Mouse (Mus musculus): Measurements from ENCODE around the gene Fam234a.
A peak's percentile ranks its signal among the peaks of the same experiment; 100 is the strongest.
"Not testable (repeated sequence)": the region's sequence is repeated elsewhere in the genome, so short reads cannot be mapped to it uniquely, and the experiment has no call there.

Fam234a gene

DNA sequence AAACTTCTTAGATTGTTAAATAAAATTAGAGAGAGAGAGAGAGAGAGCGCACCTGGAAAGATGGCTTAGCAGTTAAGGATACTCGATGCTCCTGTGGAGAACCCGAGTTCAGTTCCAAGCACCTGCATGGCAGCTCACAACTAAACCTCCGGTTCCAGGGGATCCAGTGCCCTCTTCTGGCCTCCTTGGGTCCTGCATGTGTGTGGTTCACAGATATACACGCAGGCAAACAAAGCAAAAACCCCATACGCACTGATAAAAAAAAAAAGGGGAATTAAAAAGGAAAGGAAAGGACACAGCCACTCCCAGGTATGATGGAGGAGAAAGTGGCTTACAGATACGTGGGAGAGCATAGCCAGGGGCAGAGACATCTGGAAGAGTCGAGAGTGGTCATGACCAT is 11.2 kb downstream of the Fam234a start:
- no peak for DNase-seq

DNA sequence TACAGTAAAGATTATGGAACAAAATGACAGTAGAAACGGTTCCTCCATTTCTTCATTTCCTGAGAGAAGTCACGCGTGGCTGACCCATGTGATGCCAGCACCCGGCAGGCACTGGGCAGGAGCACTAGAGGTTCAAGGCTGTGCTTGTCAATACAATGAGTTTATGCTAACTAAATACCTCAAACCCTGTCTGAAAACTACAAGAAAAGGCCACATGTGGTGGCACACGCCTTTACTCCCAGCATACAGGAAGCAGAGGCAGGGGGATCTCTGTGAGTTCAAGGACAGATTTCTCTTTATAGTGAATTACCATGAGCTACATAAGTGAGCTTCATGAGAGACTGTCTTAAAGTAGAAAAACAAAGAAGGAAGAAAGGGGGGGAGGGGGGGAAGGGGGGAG is 12.9 kb downstream of the Fam234a start:
- no peak for DNase-seq

DNA sequence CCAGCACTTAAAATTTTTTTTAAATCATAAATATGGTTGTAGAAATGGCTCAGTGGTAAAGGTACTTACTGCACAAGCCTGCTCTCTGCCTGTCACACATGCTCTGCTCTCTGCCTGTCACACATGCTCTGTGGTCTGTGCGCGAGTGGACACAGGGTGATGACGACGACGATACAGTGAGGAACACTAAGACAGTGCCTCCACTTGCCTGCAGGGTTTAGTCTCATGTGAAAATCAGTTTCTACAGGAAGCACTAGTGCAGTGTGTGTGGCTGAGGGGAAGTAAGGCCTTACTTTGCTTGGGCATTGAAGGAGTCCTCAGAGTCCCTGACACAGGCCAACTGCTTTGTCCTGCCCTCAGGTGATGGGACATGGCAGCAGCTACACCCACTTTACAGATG is 14.3 kb downstream of the Fam234a start:
- DNase-seq: no peak

DNA sequence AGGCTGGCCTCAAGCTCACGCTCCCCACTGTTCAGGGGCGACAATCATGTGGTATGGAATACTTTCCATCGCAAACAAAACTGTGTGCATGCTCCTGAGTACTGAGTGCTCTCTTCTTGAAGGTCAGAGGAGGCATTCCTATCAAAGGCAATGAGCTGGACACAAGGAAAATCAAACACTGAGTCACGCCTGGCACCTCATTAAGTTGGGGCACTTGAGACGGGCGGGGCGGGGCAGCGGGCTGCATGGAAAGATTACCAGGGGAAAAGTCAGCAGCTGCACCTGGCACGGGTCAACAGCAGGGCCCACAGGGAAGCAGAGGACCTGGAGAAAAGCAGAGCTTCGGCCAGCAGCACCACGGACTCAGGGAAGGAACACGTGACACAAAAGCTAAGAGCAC is 18.9 kb downstream of the Fam234a start:
- DNase-seq: peak; percentile 84 to 91

DNA sequence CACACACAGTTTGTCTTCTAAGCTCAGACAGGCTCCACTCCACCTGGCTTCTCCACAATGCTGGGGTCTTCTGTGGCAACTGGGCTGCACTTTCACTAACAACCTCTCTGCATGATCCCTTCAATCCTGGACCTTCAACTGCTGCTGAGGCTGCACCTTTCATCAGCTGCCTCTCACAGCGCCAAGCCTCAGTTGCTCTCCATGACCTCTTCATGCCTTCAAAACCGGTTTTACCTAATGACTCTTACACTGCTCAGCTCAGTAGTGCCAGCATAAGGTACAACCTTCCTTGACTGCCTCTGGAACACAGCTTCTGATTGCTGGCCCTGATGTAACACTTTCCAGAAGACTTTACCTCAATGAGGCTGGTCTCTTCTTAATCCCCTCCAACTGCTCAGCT is 22.5 kb downstream of the Fam234a start:
- peak in 1 of 2 experiments; percentile 43 for DNase-seq

DNA sequence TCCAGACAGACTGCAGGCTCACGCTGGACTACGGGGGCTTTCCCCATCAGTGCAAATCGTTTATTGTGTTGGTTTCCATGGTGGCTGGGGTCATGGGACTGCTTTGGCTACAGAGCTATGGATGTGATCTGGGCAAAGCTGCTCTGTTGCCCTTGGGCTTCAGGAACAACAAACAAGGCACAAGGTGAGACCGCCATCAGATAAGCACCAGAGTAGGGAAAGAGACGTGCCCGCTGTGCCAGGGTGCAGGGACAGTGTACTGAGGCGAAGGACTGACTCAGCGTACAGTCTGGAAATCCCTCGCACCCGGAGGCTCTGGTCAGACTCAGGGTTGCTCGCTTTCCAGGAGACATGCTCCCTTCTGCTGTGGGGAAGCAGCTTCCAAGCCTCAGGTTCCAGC is 31.4 kb downstream of the Fam234a start:
- no peak for DNase-seq

DNA sequence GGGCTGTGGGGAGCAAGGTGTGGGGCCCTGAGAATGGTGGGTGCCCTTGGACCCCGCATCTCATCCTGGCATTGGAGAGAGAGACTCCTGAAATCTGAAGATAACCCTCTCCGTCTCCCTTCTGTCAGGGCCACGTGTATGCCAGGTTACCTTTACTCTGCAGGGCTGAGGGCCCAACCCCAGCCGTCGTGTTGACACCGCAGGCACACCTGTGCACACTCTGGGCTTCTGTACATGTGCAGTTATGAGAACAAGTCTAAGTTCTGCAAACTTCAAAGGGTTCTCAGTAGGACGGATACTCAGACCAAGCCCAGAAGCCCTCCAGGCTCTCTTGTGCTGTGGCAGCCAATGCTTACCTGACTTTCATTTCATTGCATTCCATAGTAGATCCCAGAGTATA is 31.8 kb downstream of the Fam234a start:
- no peak for DNase-seq

DNA sequence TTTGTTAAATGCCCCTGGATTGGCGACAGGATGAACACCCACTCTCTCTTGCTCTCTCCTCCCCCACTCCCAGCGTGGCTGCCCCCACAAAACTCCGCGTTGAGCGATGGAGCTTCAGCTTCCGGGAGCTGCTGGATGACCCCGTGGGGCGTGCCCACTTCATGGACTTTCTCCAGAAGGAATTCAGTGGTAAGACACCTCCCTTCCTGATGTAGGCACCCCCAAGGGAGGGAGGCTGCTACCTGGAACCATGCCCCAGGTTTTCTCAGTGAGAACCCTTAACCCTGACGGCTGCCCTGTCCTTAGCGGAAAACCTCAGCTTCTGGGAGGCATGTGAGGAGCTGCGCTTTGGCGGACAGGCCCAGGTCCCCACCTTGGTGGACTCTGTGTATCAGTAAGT is 36.4 kb downstream of the Fam234a start, which contains the start of gene Arhgdig:
TSS of gene Arhgdig (minus strand) at position 101 of the 400 bp plus-strand sequence.
- DNase-seq: no peak

DNA sequence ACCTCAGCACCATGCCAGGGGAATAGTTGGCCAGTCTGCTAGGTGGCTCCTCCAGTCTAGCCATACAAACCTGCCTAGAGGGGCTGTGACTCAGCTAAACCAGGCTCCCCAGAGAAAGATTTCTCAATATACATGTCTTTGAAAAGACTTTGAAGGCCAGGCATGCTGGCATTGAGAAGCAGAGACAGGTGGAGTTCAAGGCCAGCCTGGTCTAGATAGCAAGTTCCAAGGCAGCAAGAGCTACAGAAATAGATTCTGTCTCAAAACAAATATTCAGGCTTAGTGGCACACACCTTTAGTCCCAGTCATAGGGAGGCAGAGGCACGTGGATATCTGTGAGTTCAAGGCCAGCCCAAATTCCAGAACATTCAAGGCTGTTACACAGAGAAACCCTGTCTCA is 37.6 kb downstream of the Fam234a start:
- DNase-seq: no peak

DNA sequence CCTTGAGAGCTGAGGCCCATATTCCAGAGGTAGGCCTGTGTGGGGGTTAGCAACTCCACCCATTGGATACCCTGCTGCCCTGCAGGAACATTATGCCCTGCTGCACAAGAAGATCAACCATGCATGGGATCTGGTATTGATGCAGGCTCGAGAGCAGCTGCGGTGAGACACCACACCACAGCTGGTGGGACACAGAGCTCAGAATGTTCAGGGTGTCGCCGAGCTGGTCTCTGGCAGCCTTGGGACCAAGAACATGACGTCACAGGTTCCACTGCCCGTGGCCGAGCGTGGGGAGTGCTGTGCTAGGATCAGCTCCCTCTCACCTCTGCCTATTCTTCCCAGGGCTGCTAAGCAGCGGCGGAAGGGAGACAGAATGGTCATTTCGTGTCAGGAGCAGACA is 39.3 kb downstream of the Fam234a start:
- no peak for DNase-seq

DNA sequence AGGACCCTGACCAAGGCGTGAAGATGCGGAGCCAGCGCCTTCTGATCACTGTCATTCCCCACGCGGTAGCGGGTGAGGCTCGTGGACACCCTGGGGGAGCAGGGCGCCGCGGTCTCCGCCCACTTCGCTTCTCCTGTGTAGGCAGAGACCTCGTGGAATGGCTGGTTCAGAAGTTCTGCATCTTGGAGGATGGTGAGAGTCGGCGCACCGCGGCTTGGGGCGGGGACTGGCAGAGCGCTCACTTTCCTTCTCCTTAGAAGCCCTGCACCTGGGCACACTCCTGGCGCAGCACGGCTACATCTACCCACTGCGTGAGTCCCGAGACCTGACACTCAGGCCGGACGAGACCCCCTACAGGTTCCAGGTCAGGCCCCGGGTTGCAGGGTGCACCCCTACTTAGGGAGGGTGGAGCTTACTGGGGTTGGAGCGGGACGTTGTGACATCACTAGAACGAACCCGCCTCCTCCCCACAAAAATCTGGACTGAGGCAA is 40.7 kb downstream of the Fam234a start:
- DNase-seq: peak; percentile 53 to 59

DNA sequence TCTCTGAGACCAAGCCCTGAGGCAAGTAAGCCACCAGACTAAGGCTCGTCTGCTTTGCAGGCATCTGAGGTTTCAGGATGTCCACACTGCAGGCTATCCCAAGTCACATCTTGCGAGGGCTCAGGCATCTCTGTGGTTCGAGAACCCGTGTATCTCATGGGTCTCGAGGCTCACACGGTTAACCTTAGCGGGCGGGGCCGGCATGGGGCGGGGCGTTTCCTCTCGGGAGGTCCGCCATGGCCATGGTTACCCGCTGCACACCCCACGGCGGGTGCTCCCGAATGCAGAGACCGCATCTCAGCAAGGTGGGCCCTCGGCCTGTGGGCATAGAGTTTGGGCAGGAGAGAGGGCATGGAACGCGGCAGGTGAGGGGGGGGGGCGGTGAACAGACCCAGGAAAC is 41.3 kb downstream of the Fam234a start, which contains the start of gene Rgs11:
TSS of gene Rgs11 (plus strand) at position 215 of the 400 bp plus-strand sequence.
- DNase-seq: peak; percentile 53 to 58

DNA sequence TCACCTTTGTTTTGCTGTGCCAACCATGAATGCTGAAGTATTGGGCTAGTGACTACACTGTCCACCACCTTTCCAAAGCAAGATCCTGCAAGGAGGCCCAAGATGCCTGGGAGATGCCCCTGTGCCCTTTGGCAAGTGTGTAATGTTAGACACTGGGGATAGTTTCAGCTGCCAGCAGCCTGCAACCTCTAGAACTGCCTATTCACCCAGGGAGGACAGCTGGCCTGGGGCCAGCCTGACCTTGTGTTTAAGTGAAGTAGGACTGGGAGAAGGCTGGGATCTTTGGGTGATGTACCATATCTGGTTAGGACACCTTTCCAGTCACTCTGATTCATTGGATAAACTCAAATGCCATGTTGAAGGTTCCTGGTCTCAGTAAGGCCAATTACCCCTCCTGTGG is 42.0 kb downstream of the Fam234a start:
- DNase-seq: no peak

DNA sequence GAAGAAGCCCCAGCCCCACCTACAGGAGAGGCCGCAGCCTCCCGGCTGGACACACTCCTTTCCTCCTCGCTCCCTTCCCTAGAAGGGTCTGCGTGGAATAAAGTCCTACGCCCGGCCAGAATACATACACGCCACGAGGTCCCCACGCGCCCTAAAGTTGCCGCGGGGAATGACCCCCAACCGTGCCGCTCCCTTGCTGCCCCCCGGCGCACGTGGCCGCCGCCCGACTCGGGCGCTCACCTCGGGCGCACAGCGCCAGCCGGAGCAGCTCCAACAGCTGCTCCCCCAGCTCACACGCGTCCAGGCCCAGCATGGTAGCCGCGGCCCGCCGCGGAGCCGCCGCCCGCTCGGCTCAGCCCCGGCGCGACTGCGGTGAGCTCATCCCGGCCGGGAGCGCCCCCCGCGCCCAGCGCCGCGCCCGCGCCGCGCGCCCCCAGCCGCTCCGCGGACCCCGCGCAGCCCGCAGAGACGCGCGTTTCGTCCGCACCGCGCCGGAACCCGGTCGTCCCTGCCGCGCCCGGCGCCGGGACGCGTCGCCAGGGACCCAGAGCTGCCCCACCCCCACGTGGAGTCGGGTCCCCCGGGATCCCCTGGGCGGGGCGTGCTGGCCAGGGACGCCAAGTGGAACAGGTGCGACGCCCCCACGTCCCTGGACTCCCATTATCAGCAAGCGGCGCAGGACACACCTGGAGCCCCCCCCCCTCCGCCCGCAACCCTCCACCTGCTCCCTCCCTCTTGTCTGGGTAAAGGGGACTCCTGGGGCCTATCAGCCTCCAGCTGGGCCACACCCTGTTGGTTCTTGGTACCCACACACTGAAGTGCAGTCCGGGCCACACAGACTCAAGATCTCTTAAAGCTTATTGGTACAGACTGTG is 43.0 kb downstream of the Fam234a start:
- peak; percentile 19 to 57 for DNase-seq

DNA sequence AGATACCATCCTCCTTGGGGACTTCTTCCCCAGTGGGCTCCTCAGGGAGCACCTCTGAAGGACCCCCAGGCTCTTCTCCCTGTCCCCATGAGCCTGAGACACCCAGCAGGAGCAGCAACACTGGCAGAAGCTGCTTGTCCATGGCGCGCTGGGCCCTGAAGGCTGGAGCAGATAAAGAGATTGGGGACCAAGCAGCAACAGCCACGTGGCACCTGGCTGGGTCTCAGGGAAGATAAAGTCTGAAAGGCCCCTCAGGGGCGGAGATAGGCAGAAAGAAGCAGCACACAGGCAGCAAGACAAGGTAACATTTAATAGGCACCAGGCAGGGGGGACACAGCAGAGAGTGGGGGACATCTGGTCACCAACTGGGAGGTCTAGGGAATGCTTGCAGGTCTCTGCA is 45.1 kb downstream of the Fam234a start, which contains the start of gene Pdia2:
TSS of gene Pdia2 (minus strand) at position 196 of the 400 bp plus-strand sequence.
- DNase-seq: no peak

DNA sequence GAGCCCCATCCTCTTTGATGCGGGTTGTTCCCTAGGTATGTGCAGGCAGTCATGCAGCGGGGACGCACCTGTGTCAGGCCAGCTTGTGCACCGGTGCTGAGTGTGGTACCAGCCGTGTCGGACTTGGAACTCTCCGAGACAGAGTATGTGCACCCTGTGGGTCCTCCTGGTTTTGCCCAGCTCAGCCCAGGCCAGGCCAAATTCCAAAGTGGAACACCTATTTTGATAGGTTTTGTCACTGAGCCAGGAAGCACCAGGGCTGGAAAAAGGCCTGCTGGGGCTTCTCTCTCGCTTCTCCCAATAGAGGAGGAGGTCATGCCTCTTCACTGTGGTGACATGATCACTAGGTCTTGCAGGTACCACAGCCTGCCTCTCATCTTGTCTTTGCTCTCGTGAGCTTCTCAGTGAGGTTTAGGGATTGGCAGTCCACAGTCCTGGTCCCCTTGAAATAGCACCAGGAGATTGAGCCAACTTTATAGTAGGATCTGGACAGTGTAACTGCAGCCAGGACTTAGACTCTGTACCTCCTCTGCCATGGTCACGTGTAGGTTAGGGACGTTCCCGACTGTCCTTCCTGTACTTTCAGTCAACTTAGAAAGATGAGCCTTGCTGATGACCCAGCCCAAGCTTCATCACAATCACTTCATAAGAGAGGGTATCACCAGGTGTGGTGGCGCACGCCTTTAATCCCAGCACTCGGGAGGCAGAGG is 51.4 kb downstream of the Fam234a start:
- DNase-seq: no peak

DNA sequence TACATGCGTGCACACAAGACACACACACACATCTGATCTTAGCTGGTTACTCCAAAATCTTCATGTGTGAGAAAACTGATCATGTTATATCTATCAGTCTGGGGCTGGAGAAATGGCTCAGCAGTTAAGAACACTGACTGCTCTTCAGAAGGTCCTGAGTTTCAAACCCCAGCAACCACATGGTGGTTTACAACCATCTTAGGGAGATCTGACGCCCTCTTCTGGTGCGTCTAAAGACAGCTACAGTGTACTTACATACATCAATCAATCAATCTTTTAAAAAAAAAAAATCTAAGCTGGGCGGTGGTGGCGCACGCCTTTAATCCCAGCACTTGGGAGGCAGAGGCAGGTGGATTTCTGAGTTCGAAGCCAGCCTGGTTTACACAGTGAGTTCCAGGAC is 52.6 kb downstream of the Fam234a start:
- DNase-seq: not testable (repeated sequence)

DNA sequence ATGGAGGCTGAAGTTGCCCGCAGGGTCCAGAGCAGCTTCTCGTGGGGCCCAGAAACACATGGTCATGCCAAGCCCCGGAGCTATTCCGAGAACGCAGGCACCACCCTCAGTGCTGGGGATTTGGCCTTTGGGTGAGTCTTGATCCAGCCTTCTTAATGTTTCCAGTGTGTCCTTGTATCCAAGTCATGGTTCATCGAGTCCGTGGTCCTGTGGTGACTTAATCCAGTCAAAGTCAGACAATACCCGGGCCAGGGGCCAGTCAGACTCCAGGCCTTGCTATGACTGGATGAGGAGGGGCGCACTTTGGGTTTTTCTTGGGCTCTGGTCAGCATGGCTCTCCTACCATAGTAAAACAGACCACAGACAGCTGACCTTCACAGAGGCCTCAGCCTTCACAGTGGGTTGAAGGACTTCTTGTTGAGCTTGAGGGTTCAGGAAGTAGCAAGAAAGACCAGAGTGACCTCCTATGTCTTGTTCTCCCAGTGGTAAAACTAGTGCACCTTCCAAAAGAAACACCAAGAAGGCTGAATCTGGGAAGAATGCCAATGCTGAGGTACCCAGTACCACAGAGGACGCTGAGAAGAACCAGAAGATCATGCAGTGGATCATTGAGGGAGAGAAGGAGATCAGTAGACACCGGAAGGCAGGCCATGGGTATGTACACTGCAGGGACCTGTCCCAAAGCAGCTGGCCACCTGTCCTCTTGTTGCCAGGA is 55.8 kb downstream of the Fam234a start:
- no peak for DNase-seq

DNA sequence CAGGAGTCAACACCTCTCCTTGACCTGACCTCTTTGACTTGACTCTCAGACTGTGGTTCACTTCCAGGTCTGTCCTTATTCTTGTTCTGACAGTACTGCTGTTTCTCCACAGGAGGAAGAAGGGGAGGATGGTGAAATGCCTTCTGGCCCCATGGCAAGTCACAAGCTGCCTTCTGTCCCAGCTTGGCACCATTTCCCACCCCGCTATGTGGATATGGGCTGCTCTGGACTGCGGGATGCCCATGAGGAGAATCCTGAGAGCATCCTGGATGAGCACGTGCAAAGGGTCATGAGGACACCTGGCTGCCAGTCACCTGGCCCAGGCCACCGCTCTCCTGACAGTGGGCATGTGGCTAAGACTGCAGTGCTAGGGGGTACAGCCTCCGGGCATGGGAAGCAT is 56.5 kb downstream of the Fam234a start:
- no peak for DNase-seq

DNA sequence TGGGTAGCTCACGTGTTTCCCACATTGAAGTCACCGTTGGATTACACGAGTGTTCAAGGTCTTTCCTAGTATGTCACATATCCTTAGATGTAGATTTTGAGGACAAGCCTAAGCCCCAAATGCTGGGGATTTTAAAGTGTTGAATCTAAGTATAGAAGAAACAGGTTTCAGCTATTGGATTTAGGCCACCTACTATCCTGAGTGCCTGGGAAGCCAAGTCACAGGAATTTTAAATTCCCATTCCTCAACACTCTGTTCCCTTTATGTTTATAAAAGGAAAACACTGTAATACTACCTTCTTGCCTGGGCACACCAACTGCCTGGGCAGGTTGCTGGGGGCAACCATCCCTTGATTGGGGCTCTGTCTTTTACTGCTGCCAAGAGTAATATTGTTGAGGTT is 62.9 kb downstream of the Fam234a start:
- no peak for DNase-seq

DNA sequence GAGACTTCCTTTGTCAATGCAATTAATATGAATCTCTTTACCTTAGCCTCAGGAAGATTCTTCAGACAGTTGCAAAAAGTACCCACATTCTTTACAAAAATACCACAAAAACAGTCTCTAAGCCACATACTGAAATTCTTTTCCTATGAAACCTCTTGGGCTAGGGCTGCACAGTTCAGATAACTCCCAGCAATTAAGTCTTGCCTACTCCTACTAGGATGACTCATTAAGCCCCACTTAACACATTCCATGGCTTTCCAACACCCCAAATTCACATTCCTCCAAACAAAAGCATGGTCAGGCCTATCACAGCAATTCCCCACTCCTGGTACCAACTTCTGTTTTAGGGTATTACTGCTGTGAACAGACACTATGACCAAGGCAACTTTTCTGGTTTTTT is 65.4 kb downstream of the Fam234a start:
- no peak for DNase-seq

DNA sequence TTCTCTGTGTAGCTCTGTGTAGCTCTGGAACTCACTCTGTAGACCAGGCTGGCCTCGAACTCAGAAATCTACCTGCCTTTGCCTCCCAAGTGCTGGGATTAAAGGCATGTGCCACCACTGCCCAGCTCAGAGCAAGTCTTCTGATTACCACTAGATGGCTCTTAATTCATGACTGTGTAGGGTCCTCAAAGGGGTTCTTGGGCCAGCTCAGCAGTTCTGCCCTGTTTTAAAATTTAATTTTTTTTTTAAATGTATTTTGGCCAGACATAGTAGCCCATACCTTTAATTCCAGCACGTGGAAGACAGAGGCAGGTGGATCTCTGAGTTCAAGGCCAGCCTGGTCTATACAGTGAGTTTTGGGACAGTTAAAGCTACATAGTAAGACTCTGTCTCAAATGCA is 68.8 kb downstream of the Fam234a start:
- not testable (repeated sequence) for DNase-seq

DNA sequence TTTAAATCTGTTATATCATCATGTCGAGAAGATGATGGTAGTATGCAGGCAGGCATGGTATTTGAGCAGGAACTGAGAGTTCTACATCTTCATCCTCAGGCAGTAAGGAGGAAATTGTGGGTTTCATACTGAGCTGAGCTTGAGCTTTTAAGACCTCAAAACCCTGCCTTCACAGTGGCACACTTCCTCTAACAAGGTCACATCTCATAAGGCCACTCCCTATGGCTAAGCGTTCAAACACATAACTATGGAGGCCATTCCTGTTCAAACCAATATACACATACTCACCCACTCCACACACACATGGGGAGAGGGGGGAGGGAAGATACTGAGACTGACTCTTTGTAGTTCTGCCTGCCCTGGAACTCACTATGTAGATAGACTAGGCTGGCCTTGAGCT is 76.0 kb downstream of the Fam234a start:
- DNase-seq: peak; percentile 8 to 17
